8 mouse cellular contexts compared by ENCODE assay signal in the genomic region with DNA sequence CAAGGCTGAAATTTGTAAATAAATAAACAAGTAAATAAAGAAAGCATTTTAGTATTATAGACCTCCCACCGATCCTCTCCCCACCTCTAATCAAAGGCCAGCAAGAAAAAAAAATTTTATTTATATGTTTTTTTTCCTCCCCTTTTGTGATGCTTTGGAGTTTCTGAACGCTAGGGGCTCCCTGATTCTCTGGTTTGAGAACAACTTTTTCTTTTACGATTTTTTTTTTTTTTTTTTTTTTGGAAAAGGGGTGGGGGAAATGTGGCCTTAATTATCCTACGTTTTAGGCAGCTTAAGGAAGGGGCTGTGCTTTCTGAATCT. TPM values are rescaled to one million over a fixed set of nuclear protein-coding genes. Genes with fewer than 3 reads are reported as not detected.
DNase-seq lines count a peak whose midpoint lies in the region; ATAC-seq and TF ChIP-seq lines count a peak whose summit lies in the region.

No protein-coding gene starts in this region.

- no peak for TF ChIP-seq POLR2A in lung, adult 2 months (IDR thresholded peaks at IDR 0.05; ENCODE audit: borderline replicate concordance, extremely low read depth, low read depth, low read length)
- no peak for TF ChIP-seq POLR2A in embryonic fibroblast, embryonic 13.5 days (IDR thresholded peaks at IDR 0.05; ENCODE audit: low read depth, low read length)

- peak overlapping the region; percentile 83 for H3K4me2 ChIP-seq in neural tube, embryonic 14.5 days (ENCODE audit: low read depth, low read length)

- no peak for TF ChIP-seq CTCF in lung, adult 2 months (IDR thresholded peaks at IDR 0.05; ENCODE audit: insufficient read depth, low read length)
- TF ChIP-seq CTCF in embryonic fibroblast, embryonic 13.5 days (IDR thresholded peaks at IDR 0.05; ENCODE audit: borderline replicate concordance, insufficient read depth, low read length): no peak

- H3K4me3 ChIP-seq in lung, adult 2 months (replicated peaks; ENCODE audit: extremely low read depth, low read depth, low read length): peak overlapping the region; percentile 83
- H3K4me3 ChIP-seq in embryonic fibroblast, embryonic 13.5 days (ENCODE audit: insufficient read depth, low read length): peak overlapping the region; percentile 79
- H3K4me3 ChIP-seq in limb, embryonic 10.5 days: peak overlapping the region; percentile 99
- peak overlapping the region; percentile 79 for H3K4me3 ChIP-seq in neural tube, embryonic 14.5 days (ENCODE audit: low read depth, low read length)

- peaks cover 6% of the 10 kb centered on the region; the same call in 1 of the 2 replicates for H3K27me3 ChIP-seq in limb, embryonic 10.5 days (ENCODE audit: low read depth, poor library complexity, severe bottlenecking)
- H3K27me3 ChIP-seq in neural tube, embryonic 14.5 days (ENCODE audit: control insufficient read depth, insufficient read depth, low read length): no peaks in the 10 kb centered on the region

- no peak for ATAC-seq in neural tube, embryonic 14.5 days (ENCODE audit: low read depth)
- ATAC-seq in granulocyte monocyte progenitor cell, adult 5-6 weeks (replicated peaks; ENCODE audit: poor library complexity, severe bottlenecking): no peak
- no peak for ATAC-seq in cerebellum, adult (ENCODE audit: insufficient number of reproducible peaks, low FRiP score, low TSS enrichment)

- no peak for DNase-seq in lung, adult 2 months
- DNase-seq in lung, postnatal 10 days: no peak
- no peak for DNase-seq in limb, embryonic 10.5 days (ENCODE audit: low spot score)
- no peak for DNase-seq in gastrocnemius, adult 8-10 months (ENCODE audit: low spot score in 2 of 2)

- WGBS in lung, adult 2 months: 0% methylated on average over 4 of the region's 4 CpGs
- 1% methylated on average over 4 of the region's 4 CpGs for WGBS in limb, embryonic 10.5 days
- 0% methylated on average over 4 of the region's 4 CpGs for WGBS in neural tube, embryonic 14.5 days

- H3K4me1 ChIP-seq in lung, adult 2 months (ENCODE audit: control insufficient read depth, insufficient read depth, low read length): no peaks in the 10 kb centered on the region
- peaks cover 5% of the 10 kb centered on the region; the same call in 1 of the 2 replicates for H3K4me1 ChIP-seq in embryonic fibroblast, embryonic 13.5 days (ENCODE audit: control insufficient read depth, insufficient read depth, low read length)
- H3K4me1 ChIP-seq in limb, embryonic 10.5 days: peaks cover 60% of the 10 kb centered on the region
- peaks cover 10% of the 10 kb centered on the region; the same call in 1 of the 2 replicates for H3K4me1 ChIP-seq in neural tube, embryonic 14.5 days (ENCODE audit: control insufficient read depth, insufficient read depth, low read length)

- no peak overlapping the region for H3K9ac ChIP-seq in neural tube, embryonic 14.5 days (replicated peaks; ENCODE audit: low read depth, low read length)

- peaks cover 15% of the 10 kb centered on the region for H3K36me3 ChIP-seq in limb, embryonic 10.5 days
- H3K36me3 ChIP-seq in neural tube, embryonic 14.5 days (ENCODE audit: control insufficient read depth, insufficient read depth, low read length): no peaks in the 10 kb centered on the region

- no peaks in the 10 kb centered on the region for H3K9me3 ChIP-seq in limb, embryonic 10.5 days (replicated peaks)
- H3K9me3 ChIP-seq in neural tube, embryonic 14.5 days (ENCODE audit: control insufficient read depth, low read length): no peaks in the 10 kb centered on the region

- no peak overlapping the region for H3K27ac ChIP-seq in embryonic fibroblast, embryonic 13.5 days (ENCODE audit: insufficient read depth, low read length)
- H3K27ac ChIP-seq in limb, embryonic 10.5 days: peak overlapping the region; percentile 98
- H3K27ac ChIP-seq in neural tube, embryonic 14.5 days (ENCODE audit: low read depth, low read length): no peak overlapping the region

RNA-seq across cellular contexts. Expression of gene Plpp3, which starts 0.2 kb away (rescaled TPM):
- polyA plus RNA-seq in lung, adult 2 months (2012; rRNA removed): 170 and 187 TPM in 2 replicates
- polyA plus RNA-seq in embryonic fibroblast, embryonic 13.5 days (2011; ENCODE audit: insufficient read length, low read depth, missing spikeins): 35.6 and 44.4 TPM in 2 replicates
- polyA plus RNA-seq in limb, embryonic 10.5 days (2016; fragmentation: Nextera tagmentation; extraction: Ambion mirVana): 58.9 and 75.2 TPM in 2 replicates
- polyA plus RNA-seq in neural tube, embryonic 14.5 days (2014; fragmentation: Nextera tagmentation; extraction: Ambion mirVana): 58.5 and 67.0 TPM in 2 replicates
- not detected in 2 replicates for total RNA-seq in granulocyte monocyte progenitor cell, adult 5-6 weeks (2014; fragmentation: Nextera tagmentation)
- not detected in 2 replicates for total RNA-seq in granulocyte monocyte progenitor cell, adult 5-6 weeks (2017)
- 10 to 100 TPM; 26.5 to 55.1 (median 45.2) TPM for total RNA-seq in gastrocnemius, adult 8-10 months (2022)

RNA-seq across cellular contexts. Expression of gene Prkaa2, which starts 47.2 kb away (rescaled TPM):
- 2.7 and 5.2 TPM in 2 replicates for polyA plus RNA-seq in lung, adult 2 months (2012; rRNA removed)
- 1.2 and 1.3 TPM in 2 replicates for polyA plus RNA-seq in embryonic fibroblast, embryonic 13.5 days (2011; ENCODE audit: insufficient read length, low read depth, missing spikeins)
- 0.36 and 0.39 TPM in 2 replicates for polyA plus RNA-seq in limb, embryonic 10.5 days (2016; fragmentation: Nextera tagmentation; extraction: Ambion mirVana)
- polyA plus RNA-seq in neural tube, embryonic 14.5 days (2014; fragmentation: Nextera tagmentation; extraction: Ambion mirVana): 15.6 and 16.2 TPM in 2 replicates
- total RNA-seq in granulocyte monocyte progenitor cell, adult 5-6 weeks (2014; fragmentation: Nextera tagmentation): 0.43 TPM in 1 of 2 replicates, not detected in the other
- total RNA-seq in granulocyte monocyte progenitor cell, adult 5-6 weeks (2017): 0.04 and 0.05 TPM in 2 replicates
- 100 to 1,000 TPM; 137 to 175 (median 164) TPM for total RNA-seq in gastrocnemius, adult 8-10 months (2022)
